Mouse (Mus musculus) left cerebral cortex, adult 2 months (tissue): ENCODE results near the gene Slc7a15. TPM values are rescaled to one million over a fixed set of nuclear protein-coding genes. Genes with fewer than 3 reads are reported as not detected.

Experiments
- DNase-seq, 2 experiments: peaks; one replicate each; pipeline ENCODE4 v3.0.0; 2021 to 2022; ENCODE audit warnings: low spot score in 2 of 2, mixed read lengths in 1 of 2; ENCODE audit errors: extremely low spot score in 1 of 2
- H3K27ac ChIP-seq: fragments of 200-600 bp; 2 replicates; pipeline ENCODE4 v1.8.1; 2022
- H3K4me3 ChIP-seq: fragments of 200-600 bp; 2 replicates; pipeline ENCODE4 v1.8.1; 2022
- CTCF ChIP-seq: fragments of 200-600 bp; IDR thresholded peaks from 2 replicates; pipeline ENCODE4 v1.8.1; 2022; ENCODE audit warnings: antibody characterized with exemption, mild to moderate bottlenecking, moderate library complexity
- intact Hi-C: fragments of 180-260 bp; cut with DNase I; formaldehyde crosslinking; loops from one replicate; pipeline ENCODE4 v1.15.1; 2025
- total RNA-seq, 2 experiments: library from RNA; stranded (reverse); gene quantifications; 2 replicates each; pipeline ENCODE4 v1.2.3; 2021

Slc7a15 gene
- total RNA-seq, 2 experiments from 2014 or later = not detected

- no peak for TF ChIP-seq CTCF
Measured at GRCm38 (mm10) chr12:8555419-8555818, 43.4 kb downstream of the Slc7a15 start.

GRCm38 (mm10) chr12:8547357-8547756 lies 51.5 kb downstream of the Slc7a15 start:
- TF ChIP-seq CTCF = peak; percentile 92
- Histone ChIP-seq H3K4me3 (no peak overlapping the region), H3K27ac (no peak overlapping the region)
- DNase-seq = peak; percentile 49 to 57
- intact Hi-C loops = loop anchor here (2.0 kb wide), 2 partner anchors 43 to 227 kb away; no protein-coding TSS in a partner anchor

More at GRCm38 (mm10) chr12:8555419-8555818, 43.4 kb downstream of the Slc7a15 start:
- no peak overlapping the region for H3K4me3 ChIP-seq
- no peak for DNase-seq
- no peak overlapping the region for H3K27ac ChIP-seq
- intact Hi-C loops = no loop called here

- no peak for DNase-seq
- intact Hi-C loops = loop anchor here (2.0 kb wide), 2 partner anchors 42 to 226 kb away; no protein-coding TSS in a partner anchor
- no peak for TF ChIP-seq CTCF
- H3K4me3 ChIP-seq = no peak overlapping the region
- no peak overlapping the region for H3K27ac ChIP-seq
Measured at GRCm38 (mm10) chr12:8546801-8547200, 52.1 kb downstream of the Slc7a15 start.

GRCm38 (mm10) chr12:8545066-8545610 lies 53.7 kb downstream of the Slc7a15 start:
- intact Hi-C loops = no loop called here
- TF ChIP-seq CTCF = no peak
- peak; percentile 21 to 29 for DNase-seq
- peak overlapping the region; percentile 32; the same call in 1 of the 2 replicates for H3K27ac ChIP-seq
- H3K4me3 ChIP-seq = no peak overlapping the region

DNA sequence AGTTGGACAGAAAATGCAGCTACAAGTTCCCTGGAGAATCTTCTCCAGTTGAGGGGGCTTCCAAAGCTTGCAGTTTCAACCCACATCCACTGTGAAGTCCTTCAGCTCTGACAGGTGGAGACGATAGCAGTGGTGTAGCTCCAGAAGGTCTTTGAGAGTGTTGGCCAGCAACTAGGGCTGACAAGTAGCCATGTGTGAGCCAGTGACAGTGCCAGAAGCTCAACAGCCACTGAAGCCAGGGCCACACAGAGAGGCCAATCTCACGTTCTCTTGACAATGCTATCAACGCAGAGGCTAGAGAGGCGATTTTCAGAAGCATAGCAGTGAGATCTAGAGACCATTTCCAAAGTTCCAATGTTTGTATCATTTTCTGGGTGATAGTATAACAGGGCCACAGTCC lies 56.5 kb downstream of the Slc7a15 start:
- intact Hi-C loops = no loop called here
- H3K4me3 ChIP-seq = no peak overlapping the region
- H3K27ac ChIP-seq = no peak overlapping the region
- DNase-seq = no peak
- no peak for TF ChIP-seq CTCF

DNA sequence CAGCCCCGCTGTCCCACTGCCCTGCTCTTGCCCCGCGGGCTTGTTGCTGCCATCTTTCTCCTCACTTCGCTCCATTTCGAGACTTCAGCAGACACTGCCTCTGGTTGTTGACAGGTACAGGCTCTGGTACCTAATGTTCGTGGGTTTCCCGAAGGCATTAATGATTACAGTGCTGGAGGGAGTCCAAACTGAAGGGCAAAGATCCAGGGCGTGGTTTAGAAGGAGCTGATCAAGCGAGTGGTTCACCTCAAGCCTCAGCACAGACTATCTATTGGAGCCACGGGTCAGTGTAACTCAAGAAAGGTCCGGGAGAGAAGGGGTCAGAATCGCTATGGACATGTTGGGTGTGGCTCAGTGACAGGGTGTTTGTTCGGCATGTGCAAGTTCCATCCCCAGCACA lies 59.4 kb downstream of the Slc7a15 start:
- Histone ChIP-seq H3K4me3 (no peak overlapping the region), H3K27ac (no peak overlapping the region)
- intact Hi-C loops = no loop called here
- no peak for DNase-seq
- no peak for TF ChIP-seq CTCF

DNA sequence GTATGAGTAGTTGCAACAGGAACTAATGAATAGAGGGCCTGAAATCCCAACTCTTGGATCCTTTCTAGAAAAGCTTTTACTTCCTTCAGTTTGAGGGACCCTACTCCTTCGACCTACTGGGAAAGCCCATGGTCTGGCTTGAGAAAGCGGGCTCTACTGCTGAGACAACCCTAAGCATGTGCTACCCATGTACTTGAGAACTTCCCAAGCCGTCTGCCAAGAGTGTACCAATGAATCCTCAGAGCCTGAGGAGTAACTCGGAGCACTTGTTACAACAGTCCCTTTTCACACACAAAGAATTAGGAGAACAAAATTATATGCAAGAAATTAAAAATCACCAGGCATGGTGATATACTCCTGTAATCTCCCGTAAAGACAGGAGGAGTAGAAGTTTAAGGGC lies 61.6 kb downstream of the Slc7a15 start:
- H3K4me3 ChIP-seq = no peak overlapping the region
- TF ChIP-seq CTCF = no peak
- no peak overlapping the region for H3K27ac ChIP-seq
- intact Hi-C loops = no loop called here
- DNase-seq = no peak

DNA sequence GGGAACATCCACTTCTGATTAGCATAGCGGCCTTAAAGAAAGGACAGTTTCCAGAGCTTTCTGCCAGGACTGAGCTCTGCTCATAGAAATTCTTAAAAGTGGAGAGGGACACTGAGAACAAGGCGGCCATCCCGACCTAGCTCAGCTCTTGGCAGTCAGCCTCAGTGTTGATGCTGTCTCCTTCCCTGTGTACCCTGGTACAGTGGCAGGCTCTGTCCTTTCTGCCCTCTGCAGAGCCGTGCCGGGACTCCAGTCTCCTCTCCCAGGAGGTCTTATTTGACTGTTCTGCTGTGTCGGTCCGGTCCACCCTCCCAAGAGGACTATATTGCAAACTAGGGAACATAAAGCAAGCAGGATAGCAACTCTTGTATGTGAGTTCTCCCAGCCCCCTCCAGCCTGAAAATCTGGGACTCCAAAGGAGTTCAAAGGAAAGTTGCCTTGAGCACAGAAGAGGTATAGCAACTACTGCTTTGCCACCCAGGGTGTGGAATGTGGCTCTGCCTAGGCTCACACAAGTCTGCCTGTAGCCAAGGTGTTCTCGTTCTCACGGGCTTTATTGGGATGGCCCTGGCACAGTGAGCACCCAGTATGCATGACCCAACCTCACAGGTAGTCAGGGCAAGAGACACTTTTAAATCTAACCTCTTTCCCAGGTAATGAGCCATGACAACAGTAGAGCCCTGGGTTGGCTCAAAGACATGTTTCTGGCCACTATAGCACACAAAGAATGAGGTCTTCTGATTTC lies 62.5 kb downstream of the Slc7a15 start:
- intact Hi-C loops = no loop called here
- no peak overlapping the region for H3K27ac ChIP-seq
- no peak overlapping the region for H3K4me3 ChIP-seq
- no peak for DNase-seq
- TF ChIP-seq CTCF = no peak

GRCm38 (mm10) chr12:8535596-8535995 lies 63.3 kb downstream of the Slc7a15 start:
- no peak overlapping the region for H3K27ac ChIP-seq
- intact Hi-C loops = no loop called here
- no peak for TF ChIP-seq CTCF
- H3K4me3 ChIP-seq = no peak overlapping the region
- no peak for DNase-seq

DNA sequence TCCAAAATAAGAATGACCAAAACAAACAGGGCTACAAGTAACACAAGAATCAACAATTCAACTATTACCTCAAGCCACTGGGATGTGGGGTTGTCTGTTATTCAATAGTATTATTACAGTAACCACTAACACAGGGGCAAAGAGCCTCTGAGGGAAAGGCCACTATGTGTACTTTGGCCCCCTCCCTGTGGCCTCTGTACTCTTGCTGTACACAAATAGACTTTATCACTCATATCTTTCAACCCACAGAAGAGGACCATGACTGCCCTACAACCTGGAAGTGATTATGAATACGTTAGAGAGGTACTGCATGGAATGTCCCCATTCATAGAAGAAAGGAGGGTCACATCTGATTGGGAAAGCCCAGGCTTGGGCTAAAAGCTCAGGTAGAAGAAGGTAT lies 64.0 kb downstream of the Slc7a15 start:
- DNase-seq = no peak
- intact Hi-C loops = no loop called here
- no peak overlapping the region for H3K27ac ChIP-seq
- TF ChIP-seq CTCF = no peak
- no peak overlapping the region for H3K4me3 ChIP-seq

GRCm38 (mm10) chr12:8527770-8528169 lies 71.1 kb downstream of the Slc7a15 start:
- intact Hi-C loops = no loop called here
- no peak for DNase-seq
- H3K27ac ChIP-seq = no peak overlapping the region
- TF ChIP-seq CTCF = no peak
- no peak overlapping the region for H3K4me3 ChIP-seq

GRCm38 (mm10) chr12:8527175-8527574 lies 71.7 kb downstream of the Slc7a15 start:
- no peak for TF ChIP-seq CTCF
- Histone ChIP-seq H3K4me3 (no peak overlapping the region), H3K27ac (no peak overlapping the region)
- intact Hi-C loops = no loop called here
- DNase-seq = no peak

GRCm38 (mm10) chr12:8524062-8524461 lies 74.8 kb downstream of the Slc7a15 start:
- no peak for DNase-seq
- Histone ChIP-seq H3K27ac (no peak overlapping the region), H3K4me3 (no peak overlapping the region)
- no peak for TF ChIP-seq CTCF
- intact Hi-C loops = no loop called here
